Mouse (Mus musculus) liver, embryonic 14 days (tissue): ENCODE measurements around the gene Meig1. TPM values are rescaled to one million over a fixed set of nuclear protein-coding genes. Genes with fewer than 3 reads are reported as not detected.

ENCODE experiments used
- polyA plus RNA-seq: library from polyadenylated mRNA; depleted of rRNA; stranded (reverse); fragments of >200 nt; gene quantifications from 2 replicates; pipeline ENCODE4 v1.2.3, GENCODE M21; 2012; rRNA removed

Meig1 gene
- polyA plus RNA-seq, result not detected in 2 replicates

GRCm38 (mm10) chr2:3422548-3422947 is at the start of gene Meig1:
TSS of gene Meig1 (minus strand) at chr2:3422648.

GRCm38 (mm10) chr2:3423841-3424578 is 1.6 kb upstream of the Meig1 start, which contains the start of gene Dclre1c:
TSS of gene Dclre1c (plus strand) at chr2:3424131.

DNA sequence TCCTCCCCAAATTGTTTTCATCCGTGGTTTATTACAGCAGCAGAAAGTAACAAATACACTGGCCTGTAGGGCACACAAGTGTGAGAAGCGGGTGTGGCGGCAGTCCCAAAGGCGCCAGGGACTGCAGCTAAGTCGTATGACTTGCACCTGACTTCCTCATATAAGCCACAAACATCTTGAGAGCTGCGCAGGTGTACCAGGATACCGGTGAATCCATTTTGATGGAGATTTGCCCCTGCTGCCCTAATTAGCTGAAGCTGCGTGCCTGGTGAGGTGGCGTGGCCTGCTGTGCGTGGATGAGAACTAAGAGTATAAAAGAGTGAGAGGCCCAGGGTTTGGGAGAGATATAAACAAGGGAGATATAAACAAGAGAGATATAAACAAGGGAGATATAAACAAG is 25.3 kb downstream of the Meig1 start, which contains the start of gene Olah:
Olah (minus strand) TSS at position 101 of the 400 bp plus-strand sequence.

Other genes with a start within 250 kb of the Meig1 start
- gene Nmt2, start 138.4 kb downstream of the Meig1 start, polyA plus RNA-seq, result 5.0 and 5.9 TPM in 2 replicates
- gene Rpp38, start 90.0 kb downstream of the Meig1 start, polyA plus RNA-seq, result 9.2 and 10.5 TPM in 2 replicates
- gene Acbd7, start 86.5 kb downstream of the Meig1 start, polyA plus RNA-seq, result 0.37 and 0.51 TPM in 2 replicates
- not detected in 2 replicates for gene Olah, start 25.4 kb downstream of the Meig1 start, polyA plus RNA-seq
- gene Dclre1c, start 1.5 kb upstream of the Meig1 start, polyA plus RNA-seq, result 4.4 and 5.6 TPM in 2 replicates
- 3.8 and 4.5 TPM in 2 replicates for gene Suv39h2, start 52.4 kb upstream of the Meig1 start, polyA plus RNA-seq
- gene Gm45902, start 90.1 kb upstream of the Meig1 start, polyA plus RNA-seq, result 1.0 and 1.4 TPM in 2 replicates
- 51.9 and 56.0 TPM in 2 replicates for gene Hspa14, start 90.2 kb upstream of the Meig1 start, polyA plus RNA-seq
- gene Cdnf, start 90.4 kb upstream of the Meig1 start, polyA plus RNA-seq, result 0.28 and 0.33 TPM in 2 replicates
- 9.0 and 11.5 TPM in 2 replicates for gene Fam107b, start 147.8 kb upstream of the Meig1 start, polyA plus RNA-seq